Mouse (Mus musculus) neural tube, embryonic 10.5 days (tissue): ENCODE data around the gene Trim25.

Experiments
- DNase-seq: peaks from one replicate; pipeline ENCODE4 v3.0.0-alpha.2; 2017; ENCODE audit warnings: low spot score; ENCODE audit errors: extremely low spot score

The Trim25 gene

DNA sequence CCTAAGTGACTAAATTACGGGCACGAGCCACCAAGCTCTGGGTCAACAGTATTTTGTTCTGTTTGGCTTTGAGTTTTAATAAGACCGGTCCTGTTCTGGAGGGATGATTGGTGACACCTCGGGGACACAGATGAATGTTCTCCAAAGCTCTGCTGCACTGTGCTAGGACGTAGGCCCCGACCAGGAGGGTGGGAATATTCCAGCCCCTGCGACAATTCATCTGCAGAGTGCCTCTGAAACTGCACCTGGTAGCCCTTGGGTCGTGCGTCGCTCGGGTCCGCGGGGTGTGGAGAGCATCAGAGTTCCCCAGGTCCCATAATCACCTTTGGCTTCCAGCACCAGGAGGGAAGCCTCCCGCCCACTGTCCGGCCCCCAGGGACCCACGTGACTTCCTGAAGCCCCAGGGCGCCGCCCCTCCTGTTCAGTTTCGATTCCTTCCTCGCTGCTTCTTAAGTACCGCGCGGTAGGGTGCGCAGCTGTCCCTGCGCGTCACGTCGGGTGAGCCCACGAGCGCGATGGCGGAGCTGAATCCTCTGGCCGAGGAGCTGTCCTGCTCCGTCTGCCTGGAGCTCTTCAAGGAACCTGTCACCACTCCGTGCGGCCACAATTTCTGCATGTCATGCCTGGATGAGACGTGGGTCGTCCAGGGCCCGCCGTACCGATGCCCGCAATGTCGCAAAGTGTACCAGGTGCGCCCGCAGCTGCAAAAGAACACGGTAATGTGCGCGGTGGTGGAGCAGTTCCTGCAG is at the start of gene Trim25:
Trim25 (plus strand) TSS at position 403 of the 749 bp plus-strand sequence.
- peak; percentile 63 for DNase-seq

DNA sequence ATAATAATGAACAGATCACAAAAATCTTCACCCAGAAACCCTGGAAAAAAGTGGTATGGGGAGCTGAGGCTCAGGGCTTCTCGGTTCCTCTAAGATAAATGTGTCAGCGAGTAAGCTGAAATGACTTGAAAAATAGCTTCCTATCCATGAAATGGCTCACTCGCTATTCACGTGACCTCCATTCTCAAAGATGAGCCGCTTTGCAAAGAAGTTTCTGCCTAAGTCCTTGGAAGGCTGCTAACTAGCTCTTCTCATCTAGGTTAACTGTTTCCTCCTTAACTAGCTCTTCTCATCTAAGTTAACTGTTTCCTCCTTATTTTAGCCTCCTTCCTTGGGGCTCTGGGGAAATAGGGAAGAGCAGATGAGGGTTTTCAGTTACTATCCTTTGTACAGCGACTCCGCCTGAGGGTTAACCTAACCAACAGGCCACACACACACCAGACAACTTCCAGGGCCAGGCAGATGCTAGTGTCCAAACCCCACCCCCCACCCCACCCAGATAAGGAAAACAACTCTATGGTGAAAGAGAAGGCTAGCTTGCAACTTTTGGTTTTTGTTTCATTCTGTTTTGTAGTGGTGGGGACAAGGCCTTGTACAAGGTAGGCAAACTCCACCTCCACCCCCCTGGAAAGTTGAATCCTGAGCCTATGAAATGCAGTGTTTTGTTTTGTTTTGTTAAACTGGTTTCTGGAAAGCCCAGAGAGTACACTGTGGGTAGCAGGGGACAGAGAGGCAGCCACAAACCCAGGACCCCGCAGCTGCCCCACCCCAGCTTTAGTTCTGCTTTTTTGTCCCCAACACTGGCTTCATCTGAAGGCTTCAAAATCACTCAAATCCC is 49.2 kb upstream of the Trim25 start:
- DNase-seq: no peak

DNA sequence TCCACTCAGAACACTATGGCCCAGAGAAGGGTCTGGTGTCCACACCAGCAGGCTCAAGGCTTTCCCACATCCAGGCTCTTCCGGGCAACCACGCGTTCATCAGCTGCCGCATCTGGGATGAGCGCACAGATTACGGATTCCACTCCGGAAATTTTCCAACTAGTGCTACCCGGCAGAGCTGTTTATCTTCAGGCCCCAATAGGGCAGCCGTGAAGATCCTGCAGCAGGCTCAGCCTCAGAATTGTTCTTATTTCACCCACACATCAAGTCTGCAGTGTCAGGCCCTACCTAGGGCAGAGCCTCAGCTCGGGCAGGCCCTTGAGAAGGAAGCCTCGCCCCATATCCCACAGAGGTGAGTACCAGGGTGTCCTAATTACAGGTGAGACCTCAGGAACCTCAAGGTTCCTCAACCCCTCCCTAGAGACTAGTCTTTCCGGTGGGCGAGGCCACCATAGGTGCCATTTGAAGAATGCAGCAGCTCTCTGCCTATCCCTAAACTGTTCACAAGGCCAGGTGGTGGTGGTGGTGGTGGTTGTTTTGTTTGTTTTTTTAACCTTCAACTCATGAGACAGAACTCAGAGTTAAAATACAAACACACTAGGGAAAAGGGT is 48.4 kb upstream of the Trim25 start:
- DNase-seq: no peak

DNA sequence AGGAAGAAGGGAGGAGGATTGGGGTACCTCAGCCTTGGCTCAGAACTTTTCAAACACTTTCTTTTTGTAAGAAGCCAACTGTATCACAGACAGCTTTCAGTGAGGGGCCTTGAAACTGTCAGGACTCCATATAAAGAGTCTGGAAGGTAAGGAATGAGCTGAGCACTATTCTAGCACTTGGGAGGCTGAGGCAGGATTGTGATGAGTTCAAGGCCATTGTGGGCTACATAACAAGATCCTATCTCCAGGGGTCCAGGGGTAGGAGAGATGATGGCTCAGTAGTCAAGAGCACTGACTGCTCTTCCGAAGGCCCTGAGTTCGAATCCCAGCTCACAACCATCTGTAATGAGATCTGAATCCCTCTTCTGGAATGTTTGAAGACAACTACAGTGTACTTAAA is 47.6 kb upstream of the Trim25 start:
- no peak for DNase-seq

DNA sequence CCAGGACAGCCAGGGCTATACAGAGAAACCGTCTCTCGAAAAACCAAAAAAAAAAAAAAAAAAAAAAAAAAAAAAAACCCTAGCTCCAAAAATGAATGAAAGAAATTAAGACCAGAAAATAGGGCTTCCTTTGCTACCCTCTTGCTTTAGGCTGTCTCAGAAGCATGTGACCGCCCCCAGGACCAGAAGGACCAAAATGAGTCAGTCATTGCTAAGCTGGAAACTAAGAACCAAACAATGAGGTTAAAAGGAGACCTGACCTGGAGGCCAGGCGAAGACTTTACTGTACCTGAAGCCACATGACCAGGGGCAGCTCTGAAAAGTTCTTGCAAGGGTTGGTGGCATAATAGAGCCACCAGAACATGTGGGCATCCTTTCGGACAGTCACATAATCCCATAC is 47.1 kb upstream of the Trim25 start:
- DNase-seq: no peak

DNA sequence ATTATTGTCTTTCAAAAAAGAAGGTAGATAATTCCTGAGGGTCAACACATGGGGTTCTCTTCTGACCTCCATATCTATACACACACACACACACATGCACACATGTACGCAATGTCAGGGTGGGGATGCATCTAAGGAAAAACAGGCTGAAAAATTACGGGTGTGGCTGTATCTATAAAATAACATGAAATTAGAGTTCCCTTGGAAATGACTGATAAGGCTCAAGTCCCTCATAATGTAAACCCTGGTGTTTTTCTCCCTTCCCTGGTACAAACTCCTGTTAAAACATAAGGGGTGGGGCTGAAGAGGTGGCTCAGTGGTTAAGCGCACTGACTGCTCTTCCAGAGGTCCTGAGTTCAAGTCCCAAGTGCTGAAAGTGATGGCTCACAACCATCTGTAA is 45.6 kb upstream of the Trim25 start:
- DNase-seq: no peak

DNA sequence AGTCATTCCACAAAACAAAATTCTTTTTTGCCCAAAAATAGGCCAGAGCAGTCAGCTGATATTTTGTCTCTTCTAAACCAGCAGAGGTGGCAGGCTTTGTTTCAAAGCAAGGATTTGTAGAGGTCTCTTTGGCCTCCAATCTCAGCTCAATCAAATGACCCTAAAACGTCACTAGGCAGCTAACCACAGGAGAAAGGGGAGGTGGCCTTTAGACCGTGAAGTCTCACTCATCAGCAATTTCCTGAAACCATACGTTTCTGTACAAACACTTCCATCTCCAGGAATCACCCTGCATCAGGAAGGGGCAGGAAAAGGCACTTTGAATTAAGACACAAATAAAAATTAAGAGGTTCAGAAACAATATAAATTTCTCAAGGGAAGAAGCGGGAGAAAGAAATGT is 44.4 kb upstream of the Trim25 start:
- peak; percentile 25 for DNase-seq

DNA sequence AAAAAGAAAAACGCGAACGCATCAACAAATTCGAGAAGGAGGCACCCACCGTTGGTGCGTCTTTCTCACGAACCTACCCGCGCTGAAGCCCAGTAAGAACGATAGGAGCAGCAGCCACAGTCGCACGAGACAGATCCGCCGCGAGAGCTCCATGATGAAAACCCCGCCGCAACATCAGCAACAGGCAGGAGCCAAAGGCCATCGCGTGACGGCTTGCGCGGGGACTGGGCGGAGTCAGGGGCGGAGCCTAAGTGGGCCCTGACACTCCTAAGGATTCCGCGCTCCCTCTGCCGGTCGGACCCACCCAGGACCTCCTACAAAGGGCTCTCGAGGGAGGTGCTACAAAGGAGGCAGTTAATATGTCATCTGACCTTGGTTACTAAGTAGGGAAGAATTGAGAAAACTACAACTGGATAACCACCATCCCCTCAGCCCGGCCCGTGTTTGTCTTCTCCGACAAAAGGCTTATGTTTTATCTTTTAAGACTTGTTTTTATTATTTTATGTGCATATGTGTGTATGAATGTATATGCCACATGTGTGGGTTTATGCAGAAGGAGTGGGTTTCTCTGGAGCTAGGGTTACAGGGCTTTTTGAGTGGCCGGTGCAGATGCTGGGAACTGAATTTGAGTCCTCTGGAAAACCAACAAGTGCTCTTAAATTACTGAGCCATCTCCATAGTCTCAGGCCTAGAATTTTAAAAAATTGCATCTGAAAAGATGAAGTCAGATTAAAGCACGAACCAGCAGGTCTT is 43.8 kb upstream of the Trim25 start, which contains the start of gene Scpep1:
Scpep1 (minus strand) TSS at position 249 of the 753 bp plus-strand sequence.
- DNase-seq: peak; percentile 92

DNA sequence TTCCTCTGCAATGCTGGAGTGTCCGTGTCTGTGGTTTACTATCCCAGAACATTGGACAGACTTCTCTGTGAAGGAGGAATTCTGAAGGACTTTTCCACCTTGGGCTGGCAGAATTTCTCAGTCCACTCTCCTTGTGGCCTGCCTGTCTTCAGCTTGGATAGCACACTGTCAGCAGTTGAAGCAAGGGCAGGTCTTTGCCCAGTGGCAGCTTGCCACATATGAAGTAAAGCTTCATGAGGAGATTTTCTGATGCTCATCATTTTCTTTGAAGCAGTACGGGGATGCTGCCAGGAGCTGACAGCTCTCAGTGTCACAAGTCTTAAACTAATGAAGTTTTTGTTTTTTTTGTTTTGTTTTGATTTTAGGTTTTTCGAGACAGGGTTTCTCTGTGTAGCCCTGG is 40.3 kb upstream of the Trim25 start:
- DNase-seq: no peak

DNA sequence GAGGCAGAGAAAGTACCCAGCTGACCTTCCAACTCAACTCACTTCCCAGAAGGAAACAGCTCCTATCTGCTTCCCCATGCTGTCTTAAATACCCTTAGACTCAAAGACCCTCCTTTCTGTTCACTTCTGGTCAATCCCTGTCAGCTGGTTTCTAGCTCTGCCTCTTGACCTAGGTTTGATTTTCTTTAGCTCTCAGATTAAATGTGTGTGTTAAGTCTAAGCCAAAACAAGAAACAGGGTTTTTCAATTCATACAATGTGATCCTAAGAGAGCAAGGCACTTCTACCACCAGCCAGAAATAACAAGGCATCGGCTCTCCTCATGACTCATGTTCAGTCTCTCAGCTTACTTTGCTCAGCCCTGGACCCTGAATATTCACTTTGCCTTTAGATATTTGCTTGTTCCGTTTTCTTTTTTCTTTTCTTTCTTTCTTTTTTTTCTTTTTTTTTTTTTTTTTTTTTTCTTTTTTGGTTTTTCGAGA is 32.3 kb upstream of the Trim25 start, which contains the start of gene Elobl:
Elobl (minus strand) TSS at position 51 of the 481 bp plus-strand sequence.
- no peak for DNase-seq

DNA sequence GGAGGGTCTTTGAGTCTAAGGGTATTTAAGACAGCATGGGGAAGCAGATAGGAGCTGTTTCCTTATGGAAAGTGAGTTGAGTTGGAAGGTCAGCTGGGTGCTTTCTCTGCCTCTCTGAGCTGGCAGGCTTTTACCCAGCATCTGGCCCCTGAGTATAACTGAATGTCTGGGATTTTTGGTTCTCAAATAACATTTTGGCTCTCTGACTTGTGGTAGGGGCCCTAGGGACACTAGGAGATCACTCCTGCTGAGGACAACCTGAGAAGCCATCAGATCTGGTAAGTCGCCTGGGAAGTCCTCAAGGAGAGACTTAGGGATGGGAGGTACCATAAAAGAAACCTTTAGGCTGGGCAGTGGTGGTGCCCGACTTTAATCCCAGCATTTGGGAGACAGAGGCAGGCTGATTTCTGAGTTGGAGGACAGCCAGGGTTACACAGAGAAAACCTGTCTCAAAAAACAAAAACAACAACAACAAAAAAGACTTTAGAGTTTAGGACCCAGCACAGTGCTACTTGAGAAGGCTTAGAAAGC is 28.9 kb upstream of the Trim25 start, which contains the start of gene Coil:
Coil (plus strand) TSS at position 51 of the 531 bp plus-strand sequence.
- DNase-seq: no peak

DNA sequence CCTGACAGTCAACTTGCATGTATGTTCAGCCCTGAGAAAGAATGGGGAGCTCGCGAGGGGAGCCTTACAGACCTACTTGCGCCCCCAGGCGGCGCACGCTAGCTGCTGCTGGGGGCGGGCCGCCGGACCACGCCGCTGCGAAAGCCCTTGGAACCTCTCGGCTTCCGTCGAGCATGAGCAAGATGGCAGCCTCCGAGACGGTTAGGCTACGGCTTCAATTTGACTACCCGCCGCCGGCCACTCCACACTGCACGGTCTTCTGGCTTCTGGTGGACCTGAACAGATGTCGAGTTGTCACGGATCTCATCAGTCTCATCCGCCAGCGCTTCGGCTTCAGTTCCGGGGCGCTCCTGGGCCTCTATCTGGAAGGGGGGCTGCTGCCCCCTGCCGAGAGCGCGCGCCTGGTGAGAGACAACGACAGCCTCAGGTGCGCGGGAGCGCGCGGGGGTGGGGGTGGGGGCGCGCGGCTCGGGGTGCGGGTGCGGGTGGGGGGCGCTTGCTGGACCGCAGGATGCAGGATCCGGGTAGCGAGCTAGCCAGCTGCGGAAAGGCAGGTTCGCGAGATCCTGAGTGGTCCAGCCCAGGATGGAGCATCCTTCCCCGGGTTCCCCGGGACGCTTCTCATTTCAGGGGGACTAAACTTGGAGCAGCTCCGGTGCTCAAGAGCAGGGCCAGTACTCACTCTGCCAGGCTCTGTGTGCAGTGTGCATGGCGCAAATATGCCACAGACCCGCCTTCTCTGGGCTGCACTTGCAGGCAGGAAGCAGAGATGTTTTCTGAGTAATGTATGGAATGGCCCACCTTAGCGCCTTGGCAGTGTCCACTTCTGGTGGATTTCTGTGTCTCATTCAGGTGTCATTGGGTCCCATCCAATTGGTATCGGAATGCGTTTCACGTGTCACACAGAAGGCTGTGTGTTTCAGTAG is 25.1 kb upstream of the Trim25 start:
- DNase-seq: peak; percentile 93

DNA sequence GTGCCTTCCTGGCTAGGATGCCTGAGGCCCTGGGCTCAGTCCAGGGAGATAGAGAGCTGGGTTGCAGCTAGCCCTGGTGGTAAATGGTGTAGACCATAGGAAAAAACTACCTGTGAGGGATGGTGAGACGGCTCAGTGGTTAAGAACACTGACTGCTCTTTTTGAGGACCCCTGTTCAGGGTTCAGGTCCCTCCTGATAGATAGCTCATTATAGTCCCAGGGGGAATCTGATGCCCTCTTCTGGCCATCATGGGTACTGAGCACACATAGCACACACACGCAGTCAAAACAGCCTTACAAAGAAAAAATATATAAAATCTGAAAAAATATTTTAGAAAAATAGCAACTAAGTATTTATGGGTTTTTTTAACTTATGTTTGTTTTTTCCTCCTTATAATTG is 22.9 kb upstream of the Trim25 start:
- DNase-seq: no peak

DNA sequence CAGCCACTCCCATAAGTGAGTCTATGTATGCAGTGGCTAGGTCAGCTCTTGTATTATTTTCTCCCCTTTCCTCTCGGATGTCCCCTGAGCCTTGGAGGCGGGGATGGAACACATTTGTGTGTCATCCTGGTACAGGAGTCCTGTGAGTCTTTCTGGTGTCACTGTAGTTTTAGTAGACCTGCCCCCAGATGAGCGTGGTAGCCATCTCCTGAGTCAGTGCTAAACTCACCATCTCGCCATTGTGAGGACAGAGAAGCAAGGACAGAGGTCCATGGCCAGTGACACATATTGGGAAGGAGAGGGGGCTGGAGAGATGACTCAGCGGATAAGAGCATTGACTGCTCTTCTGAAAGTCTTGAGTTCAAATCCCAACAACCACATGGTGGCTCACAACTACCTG is 22.0 kb upstream of the Trim25 start:
- DNase-seq: no peak

DNA sequence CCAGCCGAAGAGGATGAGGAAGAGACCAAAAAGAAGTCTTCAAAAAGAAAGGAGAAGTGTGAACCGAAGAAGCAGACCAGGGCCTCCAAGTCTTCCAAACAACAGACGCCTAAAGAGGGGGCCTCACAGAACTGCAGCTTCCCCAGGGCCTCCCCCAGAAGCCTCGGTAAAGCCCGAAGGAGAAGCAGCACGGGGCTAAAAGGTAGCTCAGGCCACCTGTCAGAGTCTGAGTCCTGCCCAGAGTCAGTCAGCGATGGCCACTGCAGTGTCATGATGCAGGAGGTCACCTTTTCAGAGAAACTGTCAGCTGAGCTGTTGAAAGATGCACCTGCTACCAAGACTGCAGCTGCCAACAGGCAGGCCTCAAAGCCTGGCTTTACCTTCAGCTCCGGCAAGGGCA is 17.8 kb upstream of the Trim25 start:
- no peak for DNase-seq

DNA sequence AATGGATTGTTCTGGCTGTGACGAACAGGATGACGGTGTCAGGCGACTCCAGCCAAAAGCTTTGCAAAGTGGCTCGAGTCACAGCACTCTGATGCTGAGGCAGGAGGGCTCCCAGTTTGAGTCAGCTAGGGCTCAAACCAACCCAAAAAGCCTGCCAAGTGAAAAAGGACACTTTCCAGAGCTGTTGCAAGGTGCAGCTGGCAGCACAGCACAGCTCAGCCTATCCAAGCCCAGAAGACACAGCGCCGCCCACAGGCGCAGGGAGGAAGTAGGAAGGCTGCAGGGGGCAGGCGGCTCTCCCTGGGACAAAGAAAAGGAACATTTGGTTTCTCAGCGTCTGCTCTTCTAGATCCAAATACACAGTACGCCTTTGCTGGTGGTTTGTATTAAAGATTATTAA is 12.6 kb upstream of the Trim25 start:
- DNase-seq: no peak

DNA sequence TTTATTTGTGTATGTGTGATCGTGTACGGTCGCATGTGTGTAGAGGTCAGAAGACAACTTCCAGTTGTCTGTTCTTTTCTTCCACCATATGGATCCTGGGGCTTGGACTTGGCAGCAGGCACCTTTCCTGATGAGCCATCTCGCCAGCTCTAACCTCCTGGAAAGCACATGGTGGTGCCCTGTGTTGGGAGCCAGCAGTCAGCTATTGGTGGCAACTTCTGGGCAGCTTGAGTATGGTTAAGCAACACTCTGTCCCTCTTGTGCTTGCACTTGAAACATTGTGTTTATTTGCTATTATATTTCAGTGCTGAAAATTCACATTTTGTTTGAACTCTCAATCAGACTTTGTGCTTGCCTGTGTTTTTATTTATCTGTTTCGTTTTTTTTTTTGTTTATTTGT is 10.2 kb upstream of the Trim25 start:
- no peak for DNase-seq

DNA sequence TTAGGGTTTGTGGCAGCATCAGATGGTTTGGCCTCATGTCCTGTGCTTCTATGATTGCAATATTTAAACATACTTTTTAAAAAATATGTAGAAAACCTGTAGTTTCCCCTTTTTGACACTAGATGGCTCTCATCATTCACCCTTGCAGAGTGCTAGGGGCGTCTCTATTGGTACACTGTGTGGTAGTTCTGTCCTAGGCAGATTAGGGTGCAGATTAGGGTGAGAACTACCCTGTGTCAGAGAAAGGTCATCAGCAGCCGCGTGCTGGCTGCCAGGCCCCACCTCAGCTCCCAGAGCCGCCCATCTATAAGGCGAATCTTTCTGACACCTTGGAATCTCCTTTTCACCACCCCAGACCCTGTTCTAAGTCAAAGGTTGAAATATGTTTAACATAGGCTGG is 9.6 kb upstream of the Trim25 start:
- DNase-seq: no peak

DNA sequence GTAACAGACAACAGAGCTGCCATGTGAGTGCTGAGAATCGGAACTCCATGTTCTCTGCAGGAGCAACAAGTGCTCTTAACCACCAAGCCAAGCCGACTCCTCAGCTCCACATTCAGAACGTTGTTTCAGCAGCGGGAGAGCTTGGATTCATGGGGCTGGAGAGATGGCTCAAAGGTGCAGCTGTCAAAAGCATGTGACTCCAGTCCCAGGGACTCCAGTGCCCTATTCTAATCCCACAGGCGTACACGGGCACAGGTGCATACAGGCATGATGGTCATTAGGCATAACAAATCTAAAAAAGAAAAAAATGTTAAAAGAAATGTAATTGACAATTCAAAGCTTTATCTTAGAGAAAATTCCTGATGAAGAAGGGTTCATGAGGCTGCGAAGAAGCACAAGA is 6.0 kb upstream of the Trim25 start:
- DNase-seq: no peak

DNA sequence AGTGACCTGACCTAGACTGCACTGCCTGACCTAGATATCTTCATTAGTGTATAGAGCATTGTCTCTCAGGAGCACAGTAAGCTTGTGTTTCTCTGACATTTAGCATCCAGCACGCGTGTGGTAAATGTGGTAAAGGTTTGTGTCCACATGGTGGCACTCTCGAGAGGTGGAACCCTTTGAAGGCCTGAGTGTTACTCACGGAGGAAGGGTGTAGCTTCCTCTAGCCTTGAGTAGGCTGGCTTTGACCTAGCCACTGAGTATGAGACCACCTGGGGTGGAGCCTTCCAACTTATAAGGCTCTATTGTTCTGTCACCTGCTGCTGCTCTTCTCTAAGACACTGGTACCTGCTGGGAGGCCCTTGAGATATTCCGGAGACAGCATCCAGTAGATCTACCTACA is 5.6 kb upstream of the Trim25 start:
- no peak for DNase-seq
